Mouse (Mus musculus) activated CD4-positive, CD25-positive, alpha-beta regulatory T cell, adult 4 months (primary cell): Measurements from ENCODE around the gene Dkk2. TPM values are rescaled to one million over a fixed set of nuclear protein-coding genes. Genes with fewer than 3 reads are reported as not detected.
"Not testable (repeated sequence)": the region's sequence is repeated elsewhere in the genome, so short reads cannot be mapped to it uniquely, and the experiment has no call there.

Experiments
- ATAC-seq: one replicate; pipeline ENCODE4 v1.8.0; 2017
- polyA plus RNA-seq, 2 experiments: library from polyadenylated mRNA; unstranded; fragments of 100-300 nt; shearing (Covaris generic); gene quantifications; one replicate each; pipeline ENCODE4 v1.2.1; 2017

Dkk2 gene
- polyA plus RNA-seq: not detected

- ATAC-seq: no peak
Observed at GRCm38 (mm10) chr3:132085112-132085822, at the start of gene Dkk2. TSS of gene Dkk2 (plus strand) at chr3:132085292.

GRCm38 (mm10) chr3:132036704-132037103 lies 48.4 kb upstream of the Dkk2 start:
- no peak for ATAC-seq

GRCm38 (mm10) chr3:132037670-132038069 lies 47.4 kb upstream of the Dkk2 start:
- ATAC-seq: no peak

GRCm38 (mm10) chr3:132040066-132040465 lies 45.0 kb upstream of the Dkk2 start:
- ATAC-seq: no peak

- no peak for ATAC-seq
Observed at GRCm38 (mm10) chr3:132050884-132051457, 34.1 kb upstream of the Dkk2 start.

- not testable (repeated sequence) for ATAC-seq
Observed at GRCm38 (mm10) chr3:132062816-132063215, 22.3 kb upstream of the Dkk2 start.

GRCm38 (mm10) chr3:132063374-132063773 lies 21.7 kb upstream of the Dkk2 start:
- no peak for ATAC-seq

- no peak for ATAC-seq
Observed at GRCm38 (mm10) chr3:132063966-132064365, 21.1 kb upstream of the Dkk2 start.

GRCm38 (mm10) chr3:132064920-132065319 lies 20.2 kb upstream of the Dkk2 start:
- ATAC-seq: no peak

- ATAC-seq: no peak
Observed at GRCm38 (mm10) chr3:132070949-132071348, 14.1 kb upstream of the Dkk2 start.

GRCm38 (mm10) chr3:132084018-132084417 lies 1.1 kb upstream of the Dkk2 start:
- ATAC-seq: no peak

- ATAC-seq: no peak
Observed at GRCm38 (mm10) chr3:132084680-132085079, 412 bp upstream of the Dkk2 start.

GRCm38 (mm10) chr3:132085823-132086350 lies 795 bp downstream of the Dkk2 start:
- no peak for ATAC-seq

- ATAC-seq: no peak
Observed at GRCm38 (mm10) chr3:132086461-132086860, 1.4 kb downstream of the Dkk2 start.

GRCm38 (mm10) chr3:132087011-132087486 lies 2.0 kb downstream of the Dkk2 start:
- no peak for ATAC-seq

GRCm38 (mm10) chr3:132092983-132093382 lies 7.9 kb downstream of the Dkk2 start:
- ATAC-seq: no peak

GRCm38 (mm10) chr3:132096296-132096695 lies 11.2 kb downstream of the Dkk2 start:
- ATAC-seq: no peak

GRCm38 (mm10) chr3:132100746-132101145 lies 15.7 kb downstream of the Dkk2 start:
- ATAC-seq: no peak

GRCm38 (mm10) chr3:132103020-132103419 lies 17.9 kb downstream of the Dkk2 start:
- no peak for ATAC-seq

- no peak for ATAC-seq
Observed at GRCm38 (mm10) chr3:132103454-132103853, 18.4 kb downstream of the Dkk2 start.

GRCm38 (mm10) chr3:132115772-132116511 lies 30.9 kb downstream of the Dkk2 start:
- no peak for ATAC-seq

GRCm38 (mm10) chr3:132121344-132121743 lies 36.3 kb downstream of the Dkk2 start:
- ATAC-seq: no peak

GRCm38 (mm10) chr3:132122581-132122980 lies 37.5 kb downstream of the Dkk2 start:
- ATAC-seq: no peak
